Mouse (Mus musculus) limb, embryonic 14.5 days (tissue): ENCODE results near the gene Rell1. TPM values are rescaled to one million over a fixed set of nuclear protein-coding genes. Genes with fewer than 3 reads are reported as not detected.
"Not testable (repeated sequence)": the region's sequence is repeated elsewhere in the genome, so short reads cannot be mapped to it uniquely, and the experiment has no call there.

ENCODE experiments used
- ATAC-seq: fragments of 200-750 bp; cut with Nextera tagmentation; 2 replicates; pipeline ENCODE4 v1.8.0; 2017; ENCODE audit warnings: low read depth, moderate number of reproducible peaks, moderate TSS enrichment; ENCODE audit not compliant: low FRiP score
- DNase-seq: peaks from one replicate; pipeline ENCODE4 v3.0.0-alpha.2; 2015; ENCODE audit warnings: low spot score
- H3K27ac ChIP-seq: fragments of 300-500 bp; sonication (generic); replicated peaks from 2 replicates; pipeline ENCODE4 v1.5.1; 2014; ENCODE audit warnings: low read depth, mild to moderate bottlenecking, low read length, moderate library complexity, mixed read lengths
- H3K27me3 ChIP-seq: fragments of 300-500 bp; sonication (generic); 2 replicates; pipeline ENCODE4 v1.6.1; 2014; ENCODE audit warnings: low read length, mixed read lengths; ENCODE audit not compliant: control insufficient read depth, insufficient read depth
- H3K36me3 ChIP-seq: fragments of 300-500 bp; sonication (generic); 2 replicates; pipeline ENCODE4 v1.6.1; 2014; ENCODE audit warnings: mild to moderate bottlenecking, low read length, moderate library complexity, mixed read lengths; ENCODE audit not compliant: control insufficient read depth, insufficient read depth
- H3K4me1 ChIP-seq: fragments of 300-500 bp; sonication (generic); 2 replicates; pipeline ENCODE4 v1.6.1; 2014; ENCODE audit warnings: antibody characterized with exemption, low read length, mixed read lengths; ENCODE audit not compliant: control insufficient read depth, insufficient read depth
- H3K4me2 ChIP-seq: fragments of 300-500 bp; sonication (generic); replicated peaks from 2 replicates; pipeline ENCODE4 v1.6.1; 2014; ENCODE audit warnings: low read depth, mild to moderate bottlenecking, low read length, moderate library complexity; ENCODE audit not compliant: severe bottlenecking
- H3K4me3 ChIP-seq: fragments of 300-500 bp; sonication (generic); replicated peaks from 2 replicates; pipeline ENCODE4 v1.5.1; 2014; ENCODE audit warnings: low read length
- H3K9ac ChIP-seq: fragments of 300-500 bp; sonication (generic); 2 replicates; pipeline ENCODE4 v1.6.1; 2014; ENCODE audit warnings: mild to moderate bottlenecking, low read depth, low read length, moderate library complexity; ENCODE audit not compliant: severe bottlenecking
- H3K9me3 ChIP-seq: fragments of 300-500 bp; sonication (generic); 2 replicates; pipeline ENCODE4 v1.6.1; 2016; ENCODE audit warnings: low read length; ENCODE audit not compliant: control insufficient read depth
- POLR2A ChIP-seq: fragments of 200-500 bp; IDR thresholded peaks from 2 replicates; pipeline ENCODE4 v1.8.0; 2012; ENCODE audit warnings: inconsistent platforms, mild to moderate bottlenecking, moderate library complexity, borderline replicate concordance; ENCODE audit not compliant: insufficient read depth, insufficient read length; ENCODE audit errors: extremely low read depth
- WGBS: fragments of 180-500 bp; shearing (Covaris S2); extraction: QIAGEN DNeasy Blood & Tissue Kit; methylation state at CpG from one replicate; pipeline ENCODE4 v1.1.7; 2014; 5-methylcytosine and 5-hydroxymethylcytosine counted together
- polyA plus RNA-seq, 2 experiments: library from polyadenylated mRNA; depleted of rRNA in 1 of 2; stranded (reverse) in 1 of 2; unstranded in 1 of 2; fragments of >200 nt; fragmentation: Nextera tagmentation in 1 of 2; extraction: Ambion mirVana in 1 of 2; gene quantifications; 2 replicates each; pipeline versions ENCODE4 v1.2.1 to v1.2.3; 2012 to 2014

Rell1 gene
- polyA plus RNA-seq, 2 experiments = 12.2 to 12.8 TPM

GRCm38 (mm10) chr5:63897820-63898110 lies 70.9 kb downstream of the Rell1 start:
- Histone ChIP-seq H3K36me3 (no peaks in the 10 kb centered on the region), H3K27me3 (no peaks in the 10 kb centered on the region), H3K9me3 (no peaks in the 10 kb centered on the region), H3K4me3 (no peak overlapping the region), H3K9ac (no peak overlapping the region), H3K27ac (no peak overlapping the region), H3K4me2 (no peak overlapping the region), H3K4me1 (no peaks in the 10 kb centered on the region)
- no peak for TF ChIP-seq POLR2A
- no peak for ATAC-seq
- WGBS = 68% methylated on average over 3 of the region's 3 CpGs
- DNase-seq = no peak

GRCm38 (mm10) chr5:63897001-63897819 lies 71.5 kb downstream of the Rell1 start:
- not testable (repeated sequence) for H3K4me3 ChIP-seq, H3K27ac ChIP-seq, H3K36me3 ChIP-seq, H3K9me3 ChIP-seq, H3K9ac ChIP-seq, DNase-seq, H3K4me1 ChIP-seq, ATAC-seq, H3K27me3 ChIP-seq, H3K4me2 ChIP-seq
- WGBS = 84% methylated on average over 5 of the region's 5 CpGs

GRCm38 (mm10) chr5:63891912-63892311 lies 76.8 kb downstream of the Rell1 start:
- Histone ChIP-seq H3K4me3 (no peak overlapping the region), H3K27ac (no peak overlapping the region), H3K27me3 (no peaks in the 10 kb centered on the region), H3K4me2 (no peak overlapping the region), H3K4me1 (no peaks in the 10 kb centered on the region), H3K36me3 (no peaks in the 10 kb centered on the region), H3K9me3 (no peaks in the 10 kb centered on the region), H3K9ac (no peak overlapping the region)
- WGBS = 74% methylated on average over 6 of the region's 6 CpGs
- ATAC-seq (no peak), DNase-seq (no peak)
- TF ChIP-seq POLR2A = no peak

- no peaks in the 10 kb centered on the region for H3K27me3 ChIP-seq
- no peak overlapping the region for H3K27ac ChIP-seq
- 76% methylated on average over 4 of the region's 4 CpGs for WGBS
- no peaks in the 10 kb centered on the region for H3K9me3 ChIP-seq
- no peaks in the 10 kb centered on the region for H3K36me3 ChIP-seq
- H3K4me2 ChIP-seq = no peak overlapping the region
- H3K4me3 ChIP-seq = no peak overlapping the region
- TF ChIP-seq POLR2A = no peak
- H3K9ac ChIP-seq = no peak overlapping the region
- DNase-seq (no peak), ATAC-seq (no peak)
- no peaks in the 10 kb centered on the region for H3K4me1 ChIP-seq
Observed at GRCm38 (mm10) chr5:63891241-63891640, 77.5 kb downstream of the Rell1 start.

- ATAC-seq = no peak
- Histone ChIP-seq H3K36me3 (no peaks in the 10 kb centered on the region), H3K9ac (no peak overlapping the region), H3K27me3 (no peaks in the 10 kb centered on the region), H3K4me1 (no peaks in the 10 kb centered on the region), H3K4me2 (no peak overlapping the region), H3K4me3 (no peak overlapping the region), H3K27ac (no peak overlapping the region), H3K9me3 (no peaks in the 10 kb centered on the region)
- no peak for TF ChIP-seq POLR2A
- WGBS = 96% methylated on average over 4 of the region's 4 CpGs
- DNase-seq = no peak
Observed at GRCm38 (mm10) chr5:63887111-63887510, 81.6 kb downstream of the Rell1 start.
